Mouse (Mus musculus): ENCODE data around the gene Suco. TPM values are rescaled to one million over a fixed set of nuclear protein-coding genes. Genes with fewer than 3 reads are reported as not detected.

Suco gene
- polyA plus RNA-seq, 1 experiment = 14.7 TPM

GRCm38 (mm10) chr1:161916036-161916435 lies 39.6 kb upstream of the Suco start:
- Histone ChIP-seq H3K4me1 (ENCODE audit: control insufficient read depth, insufficient read depth, low read length) (no peaks in the 10 kb centered on the region), H3K27ac (ENCODE audit: insufficient read depth, low read length) (no peak overlapping the region), H3K4me3 (ENCODE audit: insufficient read depth, low read length) (no peak overlapping the region)
- TF ChIP-seq POLR2A (IDR thresholded peaks at IDR 0.05; ENCODE audit: extremely low read depth, insufficient read depth, low read length) = no peak
- no peak for TF ChIP-seq CTCF (IDR thresholded peaks at IDR 0.05; ENCODE audit: extremely low read depth, insufficient read depth, low read length)

- no peak overlapping the region for H3K4me3 ChIP-seq (ENCODE audit: insufficient read depth, low read length)
- TF ChIP-seq POLR2A (IDR thresholded peaks at IDR 0.05; ENCODE audit: extremely low read depth, insufficient read depth, low read length) = no peak
- TF ChIP-seq CTCF (IDR thresholded peaks at IDR 0.05; ENCODE audit: extremely low read depth, insufficient read depth, low read length) = no peak
- H3K27ac ChIP-seq (ENCODE audit: insufficient read depth, low read length) = no peak overlapping the region
- no peaks in the 10 kb centered on the region for H3K4me1 ChIP-seq (ENCODE audit: control insufficient read depth, insufficient read depth, low read length)
These were observed 37.1 kb upstream of the Suco start for GRCm38 (mm10) chr1:161913648-161913984.

- H3K4me3 ChIP-seq (ENCODE audit: insufficient read depth, low read length) = no peak overlapping the region
- TF ChIP-seq POLR2A (IDR thresholded peaks at IDR 0.05; ENCODE audit: extremely low read depth, insufficient read depth, low read length) = no peak
- TF ChIP-seq CTCF (IDR thresholded peaks at IDR 0.05; ENCODE audit: extremely low read depth, insufficient read depth, low read length) = no peak
- no peak overlapping the region for H3K27ac ChIP-seq (ENCODE audit: insufficient read depth, low read length)
- H3K4me1 ChIP-seq (ENCODE audit: control insufficient read depth, insufficient read depth, low read length) = no peaks in the 10 kb centered on the region
These were observed 36.6 kb upstream of the Suco start for GRCm38 (mm10) chr1:161912940-161913647.

GRCm38 (mm10) chr1:161909074-161909473 lies 32.6 kb upstream of the Suco start:
- no peak overlapping the region for H3K4me3 ChIP-seq (ENCODE audit: insufficient read depth, low read length)
- H3K27ac ChIP-seq (ENCODE audit: insufficient read depth, low read length) = no peak overlapping the region
- no peaks in the 10 kb centered on the region for H3K4me1 ChIP-seq (ENCODE audit: control insufficient read depth, insufficient read depth, low read length)
- TF ChIP-seq POLR2A (IDR thresholded peaks at IDR 0.05; ENCODE audit: extremely low read depth, insufficient read depth, low read length) (no peak), CTCF (IDR thresholded peaks at IDR 0.05; ENCODE audit: extremely low read depth, insufficient read depth, low read length) (no peak)

GRCm38 (mm10) chr1:161907795-161908457 lies 31.4 kb upstream of the Suco start:
- H3K4me3 ChIP-seq (ENCODE audit: insufficient read depth, low read length) = no peak overlapping the region
- no peaks in the 10 kb centered on the region for H3K4me1 ChIP-seq (ENCODE audit: control insufficient read depth, insufficient read depth, low read length)
- no peak overlapping the region for H3K27ac ChIP-seq (ENCODE audit: insufficient read depth, low read length)
- TF ChIP-seq CTCF (IDR thresholded peaks at IDR 0.05; ENCODE audit: extremely low read depth, insufficient read depth, low read length) (no peak), POLR2A (IDR thresholded peaks at IDR 0.05; ENCODE audit: extremely low read depth, insufficient read depth, low read length) (no peak)

GRCm38 (mm10) chr1:161907111-161907510 lies 30.6 kb upstream of the Suco start:
- Histone ChIP-seq H3K4me3 (ENCODE audit: insufficient read depth, low read length) (no peak overlapping the region), H3K27ac (ENCODE audit: insufficient read depth, low read length) (no peak overlapping the region), H3K4me1 (ENCODE audit: control insufficient read depth, insufficient read depth, low read length) (no peaks in the 10 kb centered on the region)
- TF ChIP-seq POLR2A (IDR thresholded peaks at IDR 0.05; ENCODE audit: extremely low read depth, insufficient read depth, low read length) = no peak
- no peak for TF ChIP-seq CTCF (IDR thresholded peaks at IDR 0.05; ENCODE audit: extremely low read depth, insufficient read depth, low read length)

- no peaks in the 10 kb centered on the region for H3K4me1 ChIP-seq (ENCODE audit: control insufficient read depth, insufficient read depth, low read length)
- no peak for TF ChIP-seq POLR2A (IDR thresholded peaks at IDR 0.05; ENCODE audit: extremely low read depth, insufficient read depth, low read length)
- TF ChIP-seq CTCF (IDR thresholded peaks at IDR 0.05; ENCODE audit: extremely low read depth, insufficient read depth, low read length) = no peak
- no peak overlapping the region for H3K27ac ChIP-seq (ENCODE audit: insufficient read depth, low read length)
- no peak overlapping the region for H3K4me3 ChIP-seq (ENCODE audit: insufficient read depth, low read length)
These were observed 26.4 kb upstream of the Suco start for GRCm38 (mm10) chr1:161902692-161903452.

- Histone ChIP-seq H3K4me3 (ENCODE audit: insufficient read depth, low read length) (no peak overlapping the region), H3K27ac (ENCODE audit: insufficient read depth, low read length) (no peak overlapping the region), H3K4me1 (ENCODE audit: control insufficient read depth, insufficient read depth, low read length) (no peaks in the 10 kb centered on the region)
- TF ChIP-seq CTCF (IDR thresholded peaks at IDR 0.05; ENCODE audit: extremely low read depth, insufficient read depth, low read length) (no peak), POLR2A (IDR thresholded peaks at IDR 0.05; ENCODE audit: extremely low read depth, insufficient read depth, low read length) (no peak)
These were observed 23.6 kb upstream of the Suco start for GRCm38 (mm10) chr1:161900129-161900528.

GRCm38 (mm10) chr1:161897235-161897634 lies 20.8 kb upstream of the Suco start:
- Histone ChIP-seq H3K4me1 (ENCODE audit: control insufficient read depth, insufficient read depth, low read length) (no peaks in the 10 kb centered on the region), H3K27ac (ENCODE audit: insufficient read depth, low read length) (no peak overlapping the region), H3K4me3 (ENCODE audit: insufficient read depth, low read length) (no peak overlapping the region)
- TF ChIP-seq POLR2A (IDR thresholded peaks at IDR 0.05; ENCODE audit: extremely low read depth, insufficient read depth, low read length) (no peak), CTCF (IDR thresholded peaks at IDR 0.05; ENCODE audit: extremely low read depth, insufficient read depth, low read length) (no peak)
